Mouse (Mus musculus) lung, embryonic 14.5 days (tissue): Measurements from ENCODE around the gene Nt5c2. TPM values are rescaled to one million over a fixed set of nuclear protein-coding genes. Genes with fewer than 3 reads are reported as not detected.

Experiments used
- ATAC-seq: fragments of 200-750 bp; cut with Nextera tagmentation; 2 replicates; pipeline ENCODE4 v1.8.0; 2017; ENCODE audit warnings: mild to moderate bottlenecking, moderate TSS enrichment, moderate library complexity; ENCODE audit not compliant: insufficient read depth
- DNase-seq: peaks from one replicate; pipeline ENCODE4 v3.0.0-alpha.2; 2015
- H3K27ac ChIP-seq: fragments of 300-500 bp; sonication (generic); 2 replicates; pipeline ENCODE4 v1.5.1; 2014; ENCODE audit warnings: low read depth, mild to moderate bottlenecking, moderate library complexity
- H3K27me3 ChIP-seq: fragments of 300-500 bp; sonication (generic); 2 replicates; pipeline ENCODE4 v1.6.1; 2014; ENCODE audit warnings: low read length, control low read depth; ENCODE audit not compliant: insufficient read depth
- H3K36me3 ChIP-seq: fragments of 300-500 bp; sonication (generic); 2 replicates; pipeline ENCODE4 v1.6.1; 2014; ENCODE audit warnings: control low read depth; ENCODE audit not compliant: insufficient read depth
- H3K4me1 ChIP-seq: fragments of 300-500 bp; sonication (generic); 2 replicates; pipeline ENCODE4 v1.6.1; 2014; ENCODE audit warnings: antibody characterized with exemption, control low read depth; ENCODE audit not compliant: insufficient read depth
- H3K4me2 ChIP-seq: fragments of 300-500 bp; sonication (generic); 2 replicates; pipeline ENCODE4 v1.6.1; 2014; ENCODE audit warnings: mild to moderate bottlenecking
- H3K4me3 ChIP-seq: fragments of 300-500 bp; sonication (generic); 2 replicates; pipeline ENCODE4 v1.5.1; 2014; ENCODE audit warnings: low read depth, low read length
- H3K9ac ChIP-seq: fragments of 300-500 bp; sonication (generic); 2 replicates; pipeline ENCODE4 v1.6.1; 2014
- H3K9me3 ChIP-seq: fragments of 300-500 bp; sonication (generic); 2 replicates; pipeline ENCODE4 v1.6.1; 2016; ENCODE audit warnings: low read depth, low read length, control low read depth
- CTCF ChIP-seq: IDR thresholded peaks from 2 replicates; pipeline ENCODE4 v1.5.1; 2016; ENCODE audit warnings: antibody characterized with exemption, low read depth
- WGBS: fragments of 180-500 bp; shearing (Covaris S2); extraction: QIAGEN DNeasy Blood & Tissue Kit; methylation state at CpG from one replicate; pipeline ENCODE4 v1.1.7; 2014; 5-methylcytosine and 5-hydroxymethylcytosine counted together
- polyA plus RNA-seq: library from polyadenylated mRNA; unstranded; fragments of >200 nt; fragmentation: Nextera tagmentation; extraction: Ambion mirVana; gene quantifications from 2 replicates; pipeline ENCODE4 v1.2.1, GENCODE M21; 2014

The Nt5c2 gene
- polyA plus RNA-seq, 1 experiment from 2014 or later, result 81.2 TPM

GRCm38 (mm10) chr19:46913626-46914025, 101.3 kb downstream of the Nt5c2 start:
- ATAC-seq (no peak), DNase-seq (no peak)
- no peaks in the 10 kb centered on the region for H3K4me1 ChIP-seq
- no peaks in the 10 kb centered on the region for H3K9me3 ChIP-seq
- no peak overlapping the region for H3K9ac ChIP-seq
- H3K4me3 ChIP-seq, result no peak overlapping the region
- no peak overlapping the region for H3K27ac ChIP-seq
- H3K4me2 ChIP-seq, result no peak overlapping the region
- WGBS, result 88% methylated on average over 11 of the region's 11 CpGs
- no peaks in the 10 kb centered on the region for H3K27me3 ChIP-seq
- TF ChIP-seq CTCF, result no peak
- H3K36me3 ChIP-seq, result 0 out of 2 replicates have a peak, but pooled peaks cover 3% of the 10 kb centered on the region

GRCm38 (mm10) chr19:46911492-46911891, 103.5 kb downstream of the Nt5c2 start:
- DNase-seq (no peak), ATAC-seq (no peak)
- TF ChIP-seq CTCF, result no peak
- Histone ChIP-seq H3K4me2 (no peak overlapping the region), H3K4me1 (no peaks in the 10 kb centered on the region), H3K27ac (no peak overlapping the region), H3K27me3 (no peaks in the 10 kb centered on the region), H3K36me3 (0 out of 2 replicates have a peak, but pooled peaks cover 5% of the 10 kb centered on the region), H3K9me3 (no peaks in the 10 kb centered on the region), H3K4me3 (no peak overlapping the region), H3K9ac (no peak overlapping the region)
- 73% methylated on average over 3 of the region's 3 CpGs for WGBS

GRCm38 (mm10) chr19:46908977-46909376, 106.0 kb downstream of the Nt5c2 start:
- Histone ChIP-seq H3K9me3 (no peaks in the 10 kb centered on the region), H3K4me1 (no peaks in the 10 kb centered on the region), H3K4me3 (no peak overlapping the region), H3K27me3 (no peaks in the 10 kb centered on the region), H3K27ac (no peak overlapping the region), H3K9ac (no peak overlapping the region), H3K36me3 (peaks cover 9% of the 10 kb centered on the region; the same call in 1 of the 2 replicates), H3K4me2 (no peak overlapping the region)
- WGBS, result 73% methylated on average over 4 of the region's 4 CpGs
- ATAC-seq (no peak), DNase-seq (no peak)
- TF ChIP-seq CTCF, result no peak

GRCm38 (mm10) chr19:46908207-46908606, 106.7 kb downstream of the Nt5c2 start:
- ATAC-seq, result no peak
- DNase-seq, result no peak
- no peak overlapping the region for H3K4me3 ChIP-seq
- no peaks in the 10 kb centered on the region for H3K4me1 ChIP-seq
- peaks cover 12% of the 10 kb centered on the region; the same call in 1 of the 2 replicates for H3K36me3 ChIP-seq
- no peak overlapping the region for H3K4me2 ChIP-seq
- no peak overlapping the region for H3K9ac ChIP-seq
- no peak overlapping the region for H3K27ac ChIP-seq
- 85% methylated on average over 5 of the region's 5 CpGs for WGBS
- H3K9me3 ChIP-seq, result no peaks in the 10 kb centered on the region
- H3K27me3 ChIP-seq, result no peaks in the 10 kb centered on the region
- no peak for TF ChIP-seq CTCF

- Histone ChIP-seq H3K4me3 (no peak overlapping the region), H3K4me1 (no peaks in the 10 kb centered on the region), H3K27me3 (no peaks in the 10 kb centered on the region), H3K9ac (no peak overlapping the region), H3K36me3 (peaks cover 12% of the 10 kb centered on the region; the same call in 1 of the 2 replicates), H3K4me2 (no peak overlapping the region), H3K27ac (no peak overlapping the region; the same call in 1 of the 2 replicates), H3K9me3 (no peaks in the 10 kb centered on the region)
- DNase-seq (no peak), ATAC-seq (no peak)
- WGBS, result 81% methylated on average over 4 of the region's 4 CpGs
- no peak for TF ChIP-seq CTCF
Observed at GRCm38 (mm10) chr19:46905971-46906370, 109.0 kb downstream of the Nt5c2 start.

GRCm38 (mm10) chr19:46905383-46905782, 109.6 kb downstream of the Nt5c2 start:
- Histone ChIP-seq H3K9me3 (no peaks in the 10 kb centered on the region), H3K4me2 (no peak overlapping the region), H3K27ac (no peak overlapping the region), H3K4me1 (no peaks in the 10 kb centered on the region), H3K4me3 (no peak overlapping the region), H3K27me3 (no peaks in the 10 kb centered on the region), H3K36me3 (peaks cover 12% of the 10 kb centered on the region; the same call in 1 of the 2 replicates), H3K9ac (no peak overlapping the region)
- no peak for ATAC-seq
- no peak for DNase-seq
- no peak for TF ChIP-seq CTCF

- Histone ChIP-seq H3K27me3 (no peaks in the 10 kb centered on the region), H3K4me3 (no peak overlapping the region), H3K9me3 (no peaks in the 10 kb centered on the region), H3K4me1 (no peaks in the 10 kb centered on the region), H3K4me2 (no peak overlapping the region), H3K36me3 (peaks cover 12% of the 10 kb centered on the region; the same call in 1 of the 2 replicates), H3K27ac (no peak overlapping the region), H3K9ac (no peak overlapping the region)
- DNase-seq (no peak), ATAC-seq (no peak)
- 88% methylated on average over 1 of the region's 1 CpGs for WGBS
- no peak for TF ChIP-seq CTCF
Observed at GRCm38 (mm10) chr19:46904907-46905306, 110.0 kb downstream of the Nt5c2 start.

- H3K27me3 ChIP-seq, result no peaks in the 10 kb centered on the region
- H3K4me3 ChIP-seq, result no peak overlapping the region
- no peak overlapping the region for H3K4me2 ChIP-seq
- DNase-seq (no peak), ATAC-seq (no peak)
- no peak for TF ChIP-seq CTCF
- H3K9me3 ChIP-seq, result no peaks in the 10 kb centered on the region
- no peaks in the 10 kb centered on the region for H3K4me1 ChIP-seq
- no peak overlapping the region for H3K9ac ChIP-seq
- H3K27ac ChIP-seq, result no peak overlapping the region
- H3K36me3 ChIP-seq, result peaks cover 20% of the 10 kb centered on the region
- WGBS, result 89% methylated on average over 5 of the region's 5 CpGs
Observed at GRCm38 (mm10) chr19:46903379-46903778, 111.6 kb downstream of the Nt5c2 start.
